Mouse (Mus musculus): ENCODE results near the gene Hat1. TPM values are rescaled to one million over a fixed set of nuclear protein-coding genes. Genes with fewer than 3 reads are reported as not detected.

Hat1 gene
- total RNA-seq, 1 experiment from 2014 or later, result 161 TPM

GRCm38 (mm10) chr2:71483046-71483716, 94.4 kb downstream of the Hat1 start:
- no peak for ATAC-seq (replicated peaks in 1 of 2; ENCODE audit: insufficient read depth in 1 of 2, low FRiP score in 2 of 2, low TSS enrichment in 1 of 2, low read depth in 1 of 2, poor library complexity in 2 of 2, severe bottlenecking in 2 of 2)

DNA sequence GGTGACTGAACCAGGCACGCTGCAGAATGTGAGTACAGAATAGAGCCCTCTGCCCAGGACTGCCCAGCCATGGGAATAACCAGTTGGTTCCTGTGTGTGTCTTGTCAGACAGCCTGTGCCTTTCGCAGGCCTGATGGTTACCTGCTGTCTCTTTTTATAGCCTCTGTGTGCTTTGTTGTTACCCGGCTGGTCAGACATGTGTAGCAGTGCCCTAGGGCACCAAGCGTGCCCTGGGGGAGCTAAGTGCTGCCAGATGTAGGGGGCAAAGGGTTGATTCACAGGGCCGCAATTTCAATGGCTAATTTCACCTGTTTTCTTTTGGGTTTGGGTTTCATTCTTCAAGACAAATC, 94.9 kb downstream of the Hat1 start:
- ATAC-seq (replicated peaks in 1 of 2; ENCODE audit: insufficient read depth in 1 of 2, low FRiP score in 2 of 2, low TSS enrichment in 1 of 2, low read depth in 1 of 2, poor library complexity in 2 of 2, severe bottlenecking in 2 of 2), result no peak

Other genes starting within 250 kb of the Hat1 start
- gene Dync1i2, start 177.3 kb upstream of the Hat1 start, total RNA-seq (2017), result 124 and 125 TPM in 2 replicates
- gene Slc25a12, start 21.2 kb upstream of the Hat1 start, total RNA-seq (2017), result 45.8 and 65.9 TPM in 2 replicates
- 51.5 TPM in 2 replicates for gene Metap1d, start 64.3 kb downstream of the Hat1 start, total RNA-seq (2017)
- not detected in 2 replicates for gene Dlx1, start 139.2 kb downstream of the Hat1 start, total RNA-seq (2017)
- 0.25 TPM in 1 of 2 replicates, not detected in the other for gene Dlx2, start 157.8 kb downstream of the Hat1 start, total RNA-seq (2017)

Measured in hematopoietic stem cell, adult 5-6 weeks (primary cell).